Mouse (Mus musculus): ENCODE data around the gene Isg20. TPM values are rescaled to one million over a fixed set of nuclear protein-coding genes. Genes with fewer than 3 reads are reported as not detected.

Isg20 gene
- total RNA-seq, 2 experiments from 2014 or later: 6.5 to 8.8 TPM

- no peak for DNase-seq
Measured at GRCm38 (mm10) chr7:78955086-78955485, 41.9 kb downstream of the Isg20 start.

DNA sequence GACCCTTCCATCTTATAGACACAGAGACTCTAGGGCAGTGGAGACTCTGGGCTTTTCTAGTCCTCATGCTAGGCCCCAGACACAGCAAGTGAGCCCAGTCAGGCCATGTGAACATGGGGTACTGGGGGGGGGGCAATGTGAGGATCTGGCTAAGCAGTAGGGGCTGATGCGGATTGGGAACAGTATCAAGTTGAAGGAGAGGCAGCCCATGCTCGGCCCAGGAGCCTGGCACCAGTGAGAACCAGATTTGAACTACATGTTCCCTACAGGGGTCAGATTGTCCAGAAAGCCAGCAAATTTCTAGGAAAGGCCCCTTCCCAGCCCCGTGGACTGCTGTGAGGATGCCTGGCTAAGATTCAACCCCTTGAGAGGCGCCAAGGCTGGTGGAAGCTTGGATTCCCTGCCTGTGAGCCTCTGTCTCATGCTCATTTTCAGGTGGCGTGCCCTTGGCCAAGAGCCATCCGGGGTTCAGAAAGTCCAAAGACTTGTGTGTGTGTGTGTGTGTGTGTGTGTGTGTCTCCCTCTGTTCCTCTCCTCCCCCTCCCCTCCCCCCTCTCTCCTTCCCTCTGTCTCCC, 45.4 kb downstream of the Isg20 start:
- no peak for DNase-seq

GRCm38 (mm10) chr7:78963891-78964290, 50.7 kb downstream of the Isg20 start:
- DNase-seq: no peak

Small RNAs within 50 kb of the gene (microRNA-seq; reads per million reads assigned to microRNA genes)
- 67.4 reads per million, percentile 39 among the genes with 10 or more reads in this experiment for gene Mir7-2

Other genes with a start within 250 kb of the Isg20 start
- 10 to 100 TPM; 26.7 to 52.1 TPM for gene Ntrk3, start 175.4 kb upstream of the Isg20 start, total RNA-seq (2021)
- gene Mrps11, start 130.3 kb upstream of the Isg20 start, total RNA-seq (2021): 10 to 100 TPM; 77.9 to 82.5 TPM
- gene Mrpl46, start 129.9 kb upstream of the Isg20 start, total RNA-seq (2021): 10 to 100 TPM; 44.0 to 46.5 TPM
- 10 to 100 TPM; 12.2 to 14.2 TPM for gene Det1, start 66.2 kb upstream of the Isg20 start, total RNA-seq (2021)
- gene Aen, start 17.6 kb upstream of the Isg20 start, total RNA-seq (2021): 10 to 100 TPM; 23.3 to 26.6 TPM
- gene Acan, start 140.1 kb downstream of the Isg20 start, total RNA-seq (2021): 1 to 10 TPM in 1 of 2 experiments, under 1 TPM in 1; 0.45 to 2.6 TPM
- gene Hapln3, start 217.6 kb downstream of the Isg20 start, total RNA-seq (2021): 1 to 10 TPM; 1.1 to 1.9 TPM
- gene Mfge8, start 235.6 kb downstream of the Isg20 start, total RNA-seq (2021): 100 to 1,000 TPM; 231 to 232 TPM